Mouse (Mus musculus) T-helper 1 cell (primary cell): ENCODE results near the gene Gm5415.
"Not testable (repeated sequence)": the region's sequence is repeated elsewhere in the genome, so short reads cannot be mapped to it uniquely, and the experiment has no call there.

Source experiments
- in situ Hi-C: fragments of 300-600 bp; cut with MboI, MseI; formaldehyde crosslinking; loops from one replicate; pipeline ENCODE4 v1.15.1; 2025; ENCODE audit warnings: high pct_unique_total_duplicates

Gene Gm5415

DNA sequence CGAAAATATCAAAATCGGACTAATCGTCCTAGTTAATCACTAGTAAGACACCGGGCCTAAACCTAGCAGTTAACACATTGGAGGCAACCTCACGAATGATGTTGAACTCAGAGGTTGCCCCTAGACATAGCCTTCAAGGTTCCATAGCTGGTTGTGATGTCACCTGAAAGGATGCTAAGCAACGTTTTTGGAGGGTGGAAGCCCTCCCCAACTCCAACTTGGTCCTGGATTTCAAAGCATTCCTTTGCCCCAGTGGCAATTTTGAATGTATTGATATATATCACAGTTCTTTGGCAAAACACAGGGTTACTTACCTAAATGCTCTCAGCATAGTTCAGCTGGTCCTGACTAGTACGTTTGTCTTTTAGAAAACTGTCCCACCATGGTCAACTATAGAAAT is at the start of gene Gm5415:
Gene Gm5415 (minus strand): TSS at position 101 of the 400 bp plus-strand sequence.
- in situ Hi-C loops = not testable (repeated sequence)

DNA sequence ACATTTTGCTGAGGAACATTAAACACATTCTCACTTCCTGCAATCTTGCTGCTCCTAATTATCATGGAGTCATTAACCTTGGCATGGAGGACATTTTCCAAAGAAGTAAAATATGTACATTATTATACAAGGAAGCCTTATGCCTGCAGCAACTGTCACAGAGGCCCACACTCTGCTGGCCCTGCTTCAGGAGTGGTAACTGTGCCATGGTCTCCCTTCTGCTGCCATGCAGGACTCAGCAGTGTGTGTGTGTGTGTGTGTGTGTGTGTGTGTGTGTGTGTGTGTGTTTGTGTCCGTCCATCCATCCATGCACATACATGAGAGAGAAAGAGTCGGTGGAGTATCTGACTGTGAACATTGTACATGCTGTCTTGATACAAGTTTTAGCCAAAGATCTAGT is 21.8 kb upstream of the Gm5415 start:
- in situ Hi-C loops = no loop called here

DNA sequence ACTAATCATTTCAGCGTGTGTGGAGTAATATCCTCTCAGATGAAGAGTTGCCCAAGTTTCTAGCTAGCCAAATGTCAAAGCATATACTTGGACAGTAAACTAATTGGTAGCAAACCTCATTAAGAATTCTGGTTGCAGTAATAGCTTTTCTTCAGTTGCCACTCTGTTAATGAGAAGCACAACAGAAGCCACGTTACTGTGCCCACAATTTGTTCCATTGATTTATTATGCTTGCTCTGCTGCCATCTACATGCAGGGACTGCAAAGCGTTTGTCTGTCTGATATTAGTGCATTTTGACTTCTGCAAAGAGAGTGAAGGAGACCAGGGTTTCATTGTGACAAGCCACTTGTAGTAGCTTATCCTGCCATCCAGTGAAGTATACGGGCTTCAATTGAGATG is 6.8 kb upstream of the Gm5415 start:
- in situ Hi-C loops = no loop called here

DNA sequence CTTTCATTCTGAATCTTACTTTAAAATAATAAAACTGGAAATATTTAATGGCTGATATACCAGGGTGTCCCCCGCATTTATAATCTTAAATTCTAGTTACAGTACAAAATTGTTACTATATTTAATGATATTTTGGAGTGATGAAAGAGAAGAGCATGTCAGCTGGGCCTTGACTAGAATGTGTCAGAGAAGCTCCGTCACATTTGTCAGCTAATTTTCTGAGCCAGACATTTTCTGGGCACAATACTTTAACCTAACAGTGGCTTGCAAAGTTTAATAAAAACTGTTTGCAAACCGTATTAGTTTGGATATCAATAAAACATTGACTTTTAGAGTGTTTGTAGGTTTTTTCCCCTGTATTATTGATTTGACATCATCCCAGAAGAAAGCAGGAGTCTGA is 6.4 kb upstream of the Gm5415 start:
- in situ Hi-C loops = no loop called here

- in situ Hi-C loops = no loop called here
Measured at GRCm38 (mm10) chr1:32503381-32503780, 43.7 kb downstream of the Gm5415 start.
